Mouse (Mus musculus): ENCODE measurements around the gene Limch1. TPM values are rescaled to one million over a fixed set of nuclear protein-coding genes. Genes with fewer than 3 reads are reported as not detected.

Gene Limch1
- polyA plus RNA-seq, 1 experiment from 2014 or later: 16.1 TPM

- H3K27ac ChIP-seq (ENCODE audit: low read depth): no peak overlapping the region
- DNase-seq (ENCODE audit: low spot score) (no peak), ATAC-seq (replicated peaks; ENCODE audit: low FRiP score, low TSS enrichment, low read depth) (no peak)
- no peak overlapping the region for H3K4me3 ChIP-seq (ENCODE audit: low read depth, low read length)
- H3K4me1 ChIP-seq (replicated peaks; ENCODE audit: control insufficient read depth, insufficient read depth, low read length): peaks cover 6% of the 10 kb centered on the region
- H3K36me3 ChIP-seq (ENCODE audit: control insufficient read depth, insufficient read depth, low read length): no peaks in the 10 kb centered on the region
- H3K9ac ChIP-seq (ENCODE audit: low read length): no peak overlapping the region
- WGBS: 69% methylated on average over 11 of the region's 11 CpGs
- no peaks in the 10 kb centered on the region for H3K27me3 ChIP-seq (replicated peaks; ENCODE audit: control insufficient read depth, insufficient read depth, low read length)
- no peaks in the 10 kb centered on the region for H3K9me3 ChIP-seq (ENCODE audit: control insufficient read depth, low read length)
- no peak overlapping the region for H3K4me2 ChIP-seq (ENCODE audit: low read length)
These were observed 109.9 kb downstream of the Limch1 start for GRCm38 (mm10) chr5:66855358-66856107.

DNA sequence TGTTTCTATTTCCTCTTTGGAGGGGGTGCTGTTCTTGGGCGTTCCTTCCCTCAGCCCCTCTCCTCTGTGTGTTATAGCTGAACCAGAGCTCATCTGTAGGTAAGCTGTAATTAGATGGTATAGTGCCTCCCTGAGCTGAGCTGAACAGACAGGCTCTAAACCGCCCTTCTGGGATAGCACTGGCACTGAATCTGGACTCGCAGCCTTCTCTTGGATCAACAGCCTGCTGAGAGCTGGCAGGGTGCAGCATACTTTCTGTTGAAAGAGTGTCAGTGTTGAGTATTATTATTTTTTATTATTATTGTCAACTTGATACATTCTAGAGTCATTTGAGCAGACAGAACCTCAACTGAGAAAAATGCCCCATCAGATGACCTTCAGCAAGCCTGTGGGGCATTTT lies 113.9 kb downstream of the Limch1 start:
- ATAC-seq (replicated peaks; ENCODE audit: low FRiP score, low TSS enrichment, low read depth): no peak

GRCm38 (mm10) chr5:66861232-66862035 lies 115.8 kb downstream of the Limch1 start:
- Histone ChIP-seq H3K9ac (ENCODE audit: low read length) (no peak overlapping the region), H3K4me1 (replicated peaks; ENCODE audit: control insufficient read depth, insufficient read depth, low read length) (peaks cover 5% of the 10 kb centered on the region), H3K27me3 (replicated peaks; ENCODE audit: control insufficient read depth, insufficient read depth, low read length) (no peaks in the 10 kb centered on the region), H3K9me3 (ENCODE audit: control insufficient read depth, low read length) (no peaks in the 10 kb centered on the region), H3K4me2 (ENCODE audit: low read length) (no peak overlapping the region), H3K36me3 (ENCODE audit: control insufficient read depth, insufficient read depth, low read length) (no peaks in the 10 kb centered on the region), H3K27ac (ENCODE audit: low read depth) (no peak overlapping the region), H3K4me3 (ENCODE audit: low read depth, low read length) (no peak overlapping the region)
- no peak for ATAC-seq (replicated peaks; ENCODE audit: low FRiP score, low TSS enrichment, low read depth)
- DNase-seq (ENCODE audit: low spot score): no peak
- WGBS: 61% methylated on average over 17 of the region's 17 CpGs

More for the DNA sequence above, 113.9 kb downstream of the Limch1 start:
- WGBS: 96% methylated on average over 3 of the region's 3 CpGs
- DNase-seq (ENCODE audit: low spot score): no peak
- Histone ChIP-seq H3K27me3 (replicated peaks; ENCODE audit: control insufficient read depth, insufficient read depth, low read length) (no peaks in the 10 kb centered on the region), H3K36me3 (ENCODE audit: control insufficient read depth, insufficient read depth, low read length) (no peaks in the 10 kb centered on the region), H3K4me2 (ENCODE audit: low read length) (no peak overlapping the region), H3K4me3 (ENCODE audit: low read depth, low read length) (no peak overlapping the region), H3K9me3 (ENCODE audit: control insufficient read depth, low read length) (no peaks in the 10 kb centered on the region), H3K27ac (ENCODE audit: low read depth) (no peak overlapping the region), H3K4me1 (replicated peaks; ENCODE audit: control insufficient read depth, insufficient read depth, low read length) (peaks cover 11% of the 10 kb centered on the region), H3K9ac (ENCODE audit: low read length) (no peak overlapping the region)

DNA sequence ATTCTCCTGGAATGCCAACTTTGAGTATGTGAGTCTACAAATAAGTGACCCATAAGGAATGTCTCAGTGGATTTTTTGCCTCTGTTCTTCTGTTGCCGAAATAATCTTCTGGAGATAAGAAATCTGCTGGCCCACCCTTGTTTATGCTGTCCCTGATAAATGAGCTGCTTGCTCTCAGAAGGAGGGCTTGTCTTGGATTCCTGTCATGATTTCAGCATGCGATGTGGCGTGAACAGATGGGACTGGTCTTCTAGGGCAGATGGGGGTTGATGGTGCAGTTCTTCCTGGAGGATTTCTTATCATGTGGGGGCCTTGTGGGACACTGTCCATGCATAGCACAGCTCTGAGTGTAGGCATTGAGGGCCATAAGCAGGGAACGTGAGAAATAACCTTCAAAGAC lies 116.5 kb downstream of the Limch1 start:
- no peak for ATAC-seq (replicated peaks; ENCODE audit: low FRiP score, low TSS enrichment, low read depth)
- no peak for DNase-seq (ENCODE audit: low spot score)
- Histone ChIP-seq H3K9me3 (ENCODE audit: control insufficient read depth, low read length) (no peaks in the 10 kb centered on the region), H3K9ac (ENCODE audit: low read length) (no peak overlapping the region), H3K4me1 (replicated peaks; ENCODE audit: control insufficient read depth, insufficient read depth, low read length) (peaks cover 5% of the 10 kb centered on the region), H3K36me3 (ENCODE audit: control insufficient read depth, insufficient read depth, low read length) (no peaks in the 10 kb centered on the region), H3K27ac (ENCODE audit: low read depth) (no peak overlapping the region), H3K27me3 (replicated peaks; ENCODE audit: control insufficient read depth, insufficient read depth, low read length) (no peaks in the 10 kb centered on the region), H3K4me3 (ENCODE audit: low read depth, low read length) (no peak overlapping the region), H3K4me2 (ENCODE audit: low read length) (no peak overlapping the region)
- 36% methylated on average over 4 of the region's 4 CpGs for whole genome bisulfite sequencing

DNA sequence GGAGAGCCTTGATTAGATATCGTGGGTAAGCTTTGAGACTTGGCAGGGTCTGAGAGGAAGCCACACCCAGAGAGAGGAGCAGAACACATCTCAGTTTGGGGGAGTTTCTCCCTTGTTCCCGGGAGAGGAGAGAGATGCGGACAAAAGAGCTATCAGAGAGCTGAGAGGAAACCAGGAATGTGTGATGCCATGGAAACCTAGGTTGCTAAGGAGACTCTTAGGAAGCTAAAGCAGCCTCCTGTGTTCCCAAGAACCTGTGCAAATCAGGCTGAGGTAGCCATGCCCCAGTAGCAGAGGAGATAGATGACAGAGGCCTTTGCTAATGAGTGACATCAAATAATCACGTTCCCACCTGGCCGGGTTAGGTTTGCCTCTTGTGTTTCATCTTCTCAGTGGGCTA lies 119.6 kb downstream of the Limch1 start:
- ATAC-seq (replicated peaks; ENCODE audit: low FRiP score, low TSS enrichment, low read depth): no peak
- WGBS: 61% methylated on average over 5 of the region's 5 CpGs
- Histone ChIP-seq H3K27ac (ENCODE audit: low read depth) (no peak overlapping the region), H3K9me3 (ENCODE audit: control insufficient read depth, low read length) (no peaks in the 10 kb centered on the region), H3K27me3 (replicated peaks; ENCODE audit: control insufficient read depth, insufficient read depth, low read length) (no peaks in the 10 kb centered on the region), H3K4me3 (ENCODE audit: low read depth, low read length) (no peak overlapping the region), H3K9ac (ENCODE audit: low read length) (no peak overlapping the region), H3K36me3 (ENCODE audit: control insufficient read depth, insufficient read depth, low read length) (no peaks in the 10 kb centered on the region), H3K4me1 (replicated peaks; ENCODE audit: control insufficient read depth, insufficient read depth, low read length) (peaks cover 5% of the 10 kb centered on the region), H3K4me2 (ENCODE audit: low read length) (no peak overlapping the region)
- no peak for DNase-seq (ENCODE audit: low spot score)

GRCm38 (mm10) chr5:66866019-66866418 lies 120.4 kb downstream of the Limch1 start:
- ATAC-seq (replicated peaks; ENCODE audit: low FRiP score, low TSS enrichment, low read depth) (no peak), DNase-seq (ENCODE audit: low spot score) (no peak)
- Histone ChIP-seq H3K9ac (ENCODE audit: low read length) (no peak overlapping the region), H3K4me3 (ENCODE audit: low read depth, low read length) (no peak overlapping the region), H3K27me3 (replicated peaks; ENCODE audit: control insufficient read depth, insufficient read depth, low read length) (no peaks in the 10 kb centered on the region), H3K4me1 (replicated peaks; ENCODE audit: control insufficient read depth, insufficient read depth, low read length) (peaks cover 5% of the 10 kb centered on the region), H3K36me3 (ENCODE audit: control insufficient read depth, insufficient read depth, low read length) (no peaks in the 10 kb centered on the region), H3K27ac (ENCODE audit: low read depth) (no peak overlapping the region), H3K9me3 (ENCODE audit: control insufficient read depth, low read length) (no peaks in the 10 kb centered on the region), H3K4me2 (ENCODE audit: low read length) (no peak overlapping the region)
- 86% methylated on average over 8 of the region's 8 CpGs for WGBS

GRCm38 (mm10) chr5:66869545-66869944 lies 123.9 kb downstream of the Limch1 start:
- Histone ChIP-seq H3K27ac (ENCODE audit: low read depth) (no peak overlapping the region), H3K4me2 (ENCODE audit: low read length) (no peak overlapping the region), H3K27me3 (replicated peaks; ENCODE audit: control insufficient read depth, insufficient read depth, low read length) (no peaks in the 10 kb centered on the region), H3K4me1 (replicated peaks; ENCODE audit: control insufficient read depth, insufficient read depth, low read length) (no peaks in the 10 kb centered on the region), H3K9me3 (ENCODE audit: control insufficient read depth, low read length) (no peaks in the 10 kb centered on the region), H3K4me3 (ENCODE audit: low read depth, low read length) (no peak overlapping the region), H3K9ac (ENCODE audit: low read length) (no peak overlapping the region), H3K36me3 (ENCODE audit: control insufficient read depth, insufficient read depth, low read length) (no peaks in the 10 kb centered on the region)
- no peak for DNase-seq (ENCODE audit: low spot score)
- WGBS: 94% methylated on average over 4 of the region's 4 CpGs
- no peak for ATAC-seq (replicated peaks; ENCODE audit: low FRiP score, low TSS enrichment, low read depth)

- Histone ChIP-seq H3K4me3 (ENCODE audit: low read depth, low read length) (no peak overlapping the region), H3K27ac (ENCODE audit: low read depth) (no peak overlapping the region), H3K9me3 (ENCODE audit: control insufficient read depth, low read length) (no peaks in the 10 kb centered on the region), H3K36me3 (ENCODE audit: control insufficient read depth, insufficient read depth, low read length) (no peaks in the 10 kb centered on the region), H3K27me3 (replicated peaks; ENCODE audit: control insufficient read depth, insufficient read depth, low read length) (no peaks in the 10 kb centered on the region), H3K4me2 (ENCODE audit: low read length) (no peak overlapping the region), H3K4me1 (replicated peaks; ENCODE audit: control insufficient read depth, insufficient read depth, low read length) (no peaks in the 10 kb centered on the region), H3K9ac (ENCODE audit: low read length) (no peak overlapping the region)
- ATAC-seq (replicated peaks; ENCODE audit: low FRiP score, low TSS enrichment, low read depth) (no peak), DNase-seq (ENCODE audit: low spot score) (no peak)
- WGBS: 85% methylated on average over 11 of the region's 11 CpGs
These were observed 126.0 kb downstream of the Limch1 start for GRCm38 (mm10) chr5:66871521-66872050.
